Mouse (Mus musculus) heart, embryonic 14.5 days (tissue): ENCODE results near the gene Prkag1. TPM values are rescaled to one million over a fixed set of nuclear protein-coding genes. Genes with fewer than 3 reads are reported as not detected.

ENCODE experiments used
- ATAC-seq: fragments of 200-750 bp; cut with Nextera tagmentation; 2 replicates; pipeline ENCODE4 v1.8.0; 2017; ENCODE audit warnings: low read depth, moderate TSS enrichment; ENCODE audit not compliant: insufficient number of reproducible peaks, insufficient read depth, low FRiP score
- H3K27ac ChIP-seq, 2 experiments: fragments of 200-500 bp in 1 of 2; fragments of 300-500 bp in 1 of 2; sonication (generic) in 1 of 2; replicated peaks in 1 of 2; 2 replicates each; pipeline ENCODE4 v1.5.1; 2012 to 2014; ENCODE audit warnings: low read depth in 2 of 2, low read length in 2 of 2, control low read depth in 1 of 2, mild to moderate bottlenecking in 1 of 2, mixed read lengths in 1 of 2; ENCODE audit not compliant: control insufficient read depth in 1 of 2, insufficient read depth in 1 of 2
- H3K27me3 ChIP-seq: fragments of 300-500 bp; sonication (generic); 2 replicates; pipeline ENCODE4 v1.6.1; 2014; ENCODE audit warnings: mild to moderate bottlenecking, low read length, control low read depth; ENCODE audit not compliant: control insufficient read depth, insufficient read depth
- H3K36me3 ChIP-seq: fragments of 300-500 bp; sonication (generic); 2 replicates; pipeline ENCODE4 v1.6.1; 2014; ENCODE audit warnings: mild to moderate bottlenecking, control low read depth, low read length, mixed read lengths; ENCODE audit not compliant: control insufficient read depth, insufficient read depth
- H3K4me1 ChIP-seq, 2 experiments: fragments of 200-500 bp in 1 of 2; fragments of 300-500 bp in 1 of 2; sonication (generic) in 1 of 2; 2 replicates each; pipeline ENCODE4 v1.6.1; 2012 to 2014; ENCODE audit warnings: low read length in 2 of 2, control low read depth in 1 of 2, mixed read lengths in 1 of 2; ENCODE audit not compliant: control insufficient read depth in 2 of 2, insufficient read depth in 2 of 2
- H3K4me2 ChIP-seq: fragments of 300-500 bp; sonication (generic); 2 replicates; pipeline ENCODE4 v1.6.1; 2014; ENCODE audit warnings: mild to moderate bottlenecking, low read length
- H3K4me3 ChIP-seq, 2 experiments: fragments of 200-500 bp in 1 of 2; fragments of 300-500 bp in 1 of 2; sonication (generic) in 1 of 2; 2 replicates each; pipeline ENCODE4 v1.5.1; 2012 to 2014; ENCODE audit warnings: low read length in 2 of 2, mild to moderate bottlenecking in 2 of 2, control low read depth in 1 of 2, low read depth in 1 of 2, moderate library complexity in 1 of 2; ENCODE audit not compliant: control insufficient read depth in 1 of 2, insufficient read depth in 1 of 2
- H3K9ac ChIP-seq: fragments of 300-500 bp; sonication (generic); 2 replicates; pipeline ENCODE4 v1.6.1; 2014; ENCODE audit warnings: mild to moderate bottlenecking, low read length
- H3K9me3 ChIP-seq: fragments of 300-500 bp; sonication (generic); 2 replicates; pipeline ENCODE4 v1.6.1; 2016; ENCODE audit warnings: low read length, control low read depth; ENCODE audit not compliant: control insufficient read depth
- WGBS: fragments of 180-500 bp; shearing (Covaris S2); extraction: QIAGEN DNeasy Blood & Tissue Kit; methylation state at CpG from one replicate; pipeline ENCODE4 v1.1.7; 2014; 5-methylcytosine and 5-hydroxymethylcytosine counted together
- polyA plus RNA-seq: library from polyadenylated mRNA; unstranded; fragments of >200 nt; fragmentation: Nextera tagmentation; extraction: Ambion mirVana; gene quantifications from 2 replicates; pipeline ENCODE4 v1.2.1, GENCODE M21; 2014

Gene Prkag1
- polyA plus RNA-seq, 1 experiment from 2014 or later = 82.0 TPM

- Histone ChIP-seq H3K27ac (no peak overlapping the region), H3K4me1 (peaks cover 34 to 58% of the 10 kb centered on the region in 2 experiments), H3K4me3 (peak overlapping the region in 1 of 2 experiments; percentile 55; a peak in 2 of 4 replicates), H3K9ac (peak overlapping the region; percentile 38; the same call in 1 of the 2 replicates), H3K36me3 (peaks cover 8% of the 10 kb centered on the region), H3K9me3 (no peaks in the 10 kb centered on the region), H3K27me3 (peaks cover 81% of the 10 kb centered on the region), H3K4me2 (peak overlapping the region; percentile 95)
- 0 out of 2 replicates have a peak, but pooled peaks have one; percentile 15 for ATAC-seq
- 13% methylated on average over 30 of the region's 30 CpGs for WGBS
These were observed 25.1 kb downstream of the Prkag1 start for GRCm38 (mm10) chr15:98806071-98806808.

GRCm38 (mm10) chr15:98805324-98806040, 25.8 kb downstream of the Prkag1 start:
- H3K4me2 ChIP-seq = peak overlapping the region; percentile 95
- WGBS = under 1% methylated on average over 64 of the region's 64 CpGs
- peaks cover 89% of the 10 kb centered on the region for H3K27me3 ChIP-seq
- H3K9ac ChIP-seq = peak overlapping the region; percentile 69
- no peak overlapping the region for H3K27ac ChIP-seq
- H3K4me3 ChIP-seq = peak overlapping the region; percentile 37 to 55
- H3K4me1 ChIP-seq = peaks cover 34 to 58% of the 10 kb centered on the region in 2 experiments
- no peaks in the 10 kb centered on the region for H3K9me3 ChIP-seq
- ATAC-seq = no peak
- H3K36me3 ChIP-seq = no peaks in the 10 kb centered on the region; the same call in 1 of the 2 replicates

- Histone ChIP-seq H3K9me3 (no peaks in the 10 kb centered on the region), H3K4me1 (peaks cover 27 to 50% of the 10 kb centered on the region in 2 experiments), H3K4me2 (peak overlapping the region; percentile 59), H3K27me3 (peaks cover 99% of the 10 kb centered on the region), H3K9ac (0 out of 2 replicates have a peak overlapping the region, but pooled peaks have one; percentile 21), H3K36me3 (no peaks in the 10 kb centered on the region), H3K4me3 (peak overlapping the region in 1 of 2 experiments; percentile 18; a peak in 1 of 4 replicates), H3K27ac (no peak overlapping the region)
- under 1% methylated on average over 32 of the region's 32 CpGs for WGBS
- no peak for ATAC-seq
These were observed 27.3 kb downstream of the Prkag1 start for GRCm38 (mm10) chr15:98804054-98804453.

DNA sequence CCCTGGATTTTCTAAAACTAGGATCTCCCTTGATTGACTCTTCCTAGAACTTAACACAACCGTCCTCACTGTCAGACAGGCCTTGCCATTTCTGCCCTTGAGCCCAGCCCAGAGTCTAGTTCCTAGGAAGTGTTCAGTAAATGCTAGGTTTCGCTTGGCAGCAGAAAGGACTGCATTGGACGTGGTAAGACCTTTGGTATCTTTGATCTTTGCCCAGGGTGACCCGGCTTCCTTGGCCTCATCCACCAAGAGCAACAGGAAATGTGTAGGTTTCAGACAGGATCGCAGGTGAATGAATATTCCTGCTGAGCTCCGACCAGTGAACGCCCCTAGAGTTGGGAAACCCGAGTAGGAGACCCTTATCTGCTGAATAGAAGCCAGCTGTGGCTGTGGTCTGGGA, 28.4 kb downstream of the Prkag1 start:
- Histone ChIP-seq H3K27me3 (peaks cover 99% of the 10 kb centered on the region), H3K9ac (no peak overlapping the region), H3K9me3 (no peaks in the 10 kb centered on the region), H3K4me3 (no peak overlapping the region), H3K27ac (no peak overlapping the region), H3K4me1 (peaks cover 17 to 39% of the 10 kb centered on the region in 2 experiments), H3K4me2 (no peak overlapping the region), H3K36me3 (no peaks in the 10 kb centered on the region)
- no peak for ATAC-seq
- WGBS = 8% methylated on average over 8 of the region's 8 CpGs

GRCm38 (mm10) chr15:98799396-98799795, 31.9 kb downstream of the Prkag1 start:
- no peak for ATAC-seq
- H3K4me1 ChIP-seq = peaks cover 11 to 25% of the 10 kb centered on the region in 2 experiments; a peak in 3 of 4 replicates

DNA sequence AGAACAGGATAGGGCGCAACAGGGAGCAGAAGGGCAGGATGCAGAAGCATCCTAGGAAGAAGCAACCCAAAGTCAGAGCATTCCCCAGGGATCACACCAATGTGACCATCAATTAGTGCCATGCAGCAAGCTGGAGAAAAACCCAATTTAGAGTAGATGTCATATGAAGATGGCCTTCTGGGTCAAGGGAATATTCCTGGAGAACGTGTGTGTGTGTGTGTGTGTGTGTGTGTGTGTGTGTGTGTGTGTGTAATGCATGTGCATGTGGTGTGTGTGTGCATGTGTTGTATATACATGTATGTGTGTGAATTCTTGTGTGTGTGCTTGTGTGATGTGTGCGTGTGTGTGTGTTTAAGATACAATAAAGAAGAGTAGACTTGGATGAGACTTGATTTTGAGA, 32.4 kb downstream of the Prkag1 start:
- Histone ChIP-seq H3K4me3 (no peak overlapping the region), H3K9me3 (no peaks in the 10 kb centered on the region), H3K27ac (no peak overlapping the region), H3K27me3 (peaks cover 99% of the 10 kb centered on the region), H3K4me1 (peaks cover 9 to 21% of the 10 kb centered on the region in 2 experiments; a peak in 3 of 4 replicates), H3K9ac (no peak overlapping the region), H3K4me2 (no peak overlapping the region), H3K36me3 (no peaks in the 10 kb centered on the region)
- ATAC-seq = no peak
- 45% methylated on average over 3 of the region's 3 CpGs for WGBS

More at GRCm38 (mm10) chr15:98799396-98799795, 31.9 kb downstream of the Prkag1 start:
- H3K27me3 ChIP-seq = peaks cover 98% of the 10 kb centered on the region
- no peak overlapping the region for H3K27ac ChIP-seq
- no peak overlapping the region for H3K4me2 ChIP-seq
- WGBS = 13% methylated on average over 12 of the region's 12 CpGs
- H3K4me3 ChIP-seq = no peak overlapping the region
- no peak overlapping the region for H3K9ac ChIP-seq
- H3K9me3 ChIP-seq = no peaks in the 10 kb centered on the region
- H3K36me3 ChIP-seq = no peaks in the 10 kb centered on the region

GRCm38 (mm10) chr15:98797835-98798492, 33.4 kb downstream of the Prkag1 start:
- no peak for ATAC-seq
- no peak overlapping the region for H3K27ac ChIP-seq
- no peaks in the 10 kb centered on the region for H3K36me3 ChIP-seq
- no peak overlapping the region for H3K9ac ChIP-seq
- H3K4me3 ChIP-seq = no peak overlapping the region
- peaks cover 99% of the 10 kb centered on the region for H3K27me3 ChIP-seq
- H3K9me3 ChIP-seq = no peaks in the 10 kb centered on the region
- H3K4me1 ChIP-seq = peaks cover 7 to 16% of the 10 kb centered on the region in 2 experiments; a peak in 3 of 4 replicates
- no peak overlapping the region for H3K4me2 ChIP-seq
- WGBS = 4% methylated on average over 28 of the region's 28 CpGs
